15 mouse cellular contexts compared by ENCODE assay signal in genomic region chr14:25831332-25831731, GRCm38 (mm10).
"Had no signal": no experiment of that assay in that cellular context is flagged by ENCODE, and none has a peak within 500 bp of the region (broad histone marks: within the 10 kb centered on the region; RNA-seq: fewer than 3 reads in every experiment).

No protein-coding gene starts in this region.

- DNase-seq: kidney, adult 11 months; kidney, postnatal 4 days; liver; liver, embryonic 13.5 days; liver, postnatal 0 days; lung, postnatal 14 days; thymus, adult 2 months; thymus, postnatal 25 days had no signal

- H3K9ac ChIP-seq: kidney, embryonic 15.5 days; limb, embryonic 12.5 days; liver, embryonic 13.5 days; liver, postnatal 0 days; lung, embryonic 15.5 days; midbrain, embryonic 12.5 days; neural tube, embryonic 15.5 days had no signal

- H3K27me3 ChIP-seq: kidney, embryonic 15.5 days; limb, embryonic 12.5 days; liver, embryonic 13.5 days; neural tube, embryonic 15.5 days had no signal

- H3K27ac ChIP-seq: kidney, embryonic 15.5 days; limb, embryonic 12.5 days; liver, embryonic 13.5 days; lung, embryonic 15.5 days; macrophage; midbrain, embryonic 12.5 days; neural tube, embryonic 15.5 days had no signal

- H3K4me1 ChIP-seq: limb, embryonic 12.5 days; liver, embryonic 13.5 days had no signal

- H3K9me3 ChIP-seq: kidney, embryonic 15.5 days; liver, embryonic 13.5 days; lung, embryonic 15.5 days; neural tube, embryonic 15.5 days had no signal

- H3K36me3 ChIP-seq: kidney, embryonic 15.5 days; limb, embryonic 12.5 days; liver, embryonic 13.5 days; lung, embryonic 15.5 days; midbrain, embryonic 12.5 days; neural tube, embryonic 15.5 days had no signal

- H3K4me2 ChIP-seq: limb, embryonic 12.5 days; liver, embryonic 13.5 days; midbrain, embryonic 12.5 days had no signal

- ATAC-seq: liver, postnatal 0 days had no signal

- H3K4me3 ChIP-seq: kidney, embryonic 15.5 days; limb, embryonic 12.5 days; liver, embryonic 13.5 days; lung, embryonic 15.5 days; megakaryocyte, embryonic 14.5 days; midbrain, embryonic 12.5 days; neural tube, embryonic 15.5 days had no signal
